Comparison of ENCODE assay signal across 18 mouse cellular contexts in genomic region chr6:36108830-36109229, GRCm38 (mm10).
DNase-seq lines count a peak whose midpoint lies in the region; ATAC-seq and TF ChIP-seq lines count a peak whose summit lies in the region.
"Had no signal": no experiment of that assay in that cellular context is flagged by ENCODE, and none has a peak within 500 bp of the region (broad histone marks: within the 10 kb centered on the region; RNA-seq: fewer than 3 reads in every experiment).

No protein-coding gene starts in this region.

- no peak for TF ChIP-seq POLR2A in brain, embryonic 14.5 days (IDR thresholded peaks at IDR 0.05; ENCODE audit: borderline replicate concordance, extremely low read depth, insufficient read depth, insufficient read length, poor library complexity, severe bottlenecking)

- peak; percentile 66 for ATAC-seq in lung, embryonic 16.5 days (ENCODE audit: low read depth)
- peak; percentile 93 for ATAC-seq in heart, postnatal 0 days (ENCODE audit: insufficient read depth, low read depth)
- ATAC-seq in intestine, postnatal 0 days, result no peak
- ATAC-seq: CD4-positive, CD25-positive, alpha-beta regulatory T cell, adult 4 months; midbrain, embryonic 16.5 days had no signal

- no peaks in the 10 kb centered on the region for H3K36me3 ChIP-seq in lung, embryonic 16.5 days (ENCODE audit: control insufficient read depth, insufficient read depth, low read length)
- no peaks in the 10 kb centered on the region for H3K36me3 ChIP-seq in heart, postnatal 0 days (replicated peaks; ENCODE audit: control insufficient read depth, insufficient read depth, low read length)
- no peaks in the 10 kb centered on the region for H3K36me3 ChIP-seq in intestine, postnatal 0 days (ENCODE audit: control insufficient read depth, insufficient read depth)

- no peak overlapping the region for H3K4me2 ChIP-seq in lung, embryonic 16.5 days (ENCODE audit: low read depth, low read length)
- no peak overlapping the region for H3K4me2 ChIP-seq in heart, postnatal 0 days (ENCODE audit: low read depth, low read length)
- H3K4me2 ChIP-seq in intestine, postnatal 0 days (replicated peaks; ENCODE audit: low read depth), result no peak overlapping the region
- H3K4me2 ChIP-seq: liver, embryonic 11.5 days had no signal

- no peak overlapping the region for H3K4me3 ChIP-seq in lung, embryonic 16.5 days (ENCODE audit: low read length)
- H3K4me3 ChIP-seq in heart, postnatal 0 days (ENCODE audit: low read depth, low read length), result no peak overlapping the region
- H3K4me3 ChIP-seq in intestine, postnatal 0 days (ENCODE audit: low read depth, low read length), result no peak overlapping the region

- no peaks in the 10 kb centered on the region for H3K4me1 ChIP-seq in lung, embryonic 16.5 days (replicated peaks; ENCODE audit: control insufficient read depth, insufficient read depth, low read length)
- no peaks in the 10 kb centered on the region for H3K4me1 ChIP-seq in heart, postnatal 0 days (ENCODE audit: control insufficient read depth, insufficient read depth)
- no peaks in the 10 kb centered on the region for H3K4me1 ChIP-seq in intestine, postnatal 0 days (replicated peaks; ENCODE audit: control insufficient read depth, insufficient read depth, low read length)

- no peaks in the 10 kb centered on the region for H3K27me3 ChIP-seq in lung, embryonic 16.5 days (ENCODE audit: control insufficient read depth, insufficient read depth, low read depth, low read length)
- no peaks in the 10 kb centered on the region for H3K27me3 ChIP-seq in heart, postnatal 0 days (ENCODE audit: control insufficient read depth, insufficient read depth, low read length)
- H3K27me3 ChIP-seq in intestine, postnatal 0 days (replicated peaks; ENCODE audit: control insufficient read depth, insufficient read depth, low read length), result no peaks in the 10 kb centered on the region

- peak; percentile 56; the same call in 1 of the 2 replicates for TF ChIP-seq EP300 in heart, postnatal 0 days (IDR thresholded peaks at IDR 0.05; ENCODE audit: low read depth)

- no peak overlapping the region for H3K27ac ChIP-seq in lung, embryonic 16.5 days (ENCODE audit: low read length)
- peak overlapping the region; percentile 12; the same call in 1 of the 2 replicates for H3K27ac ChIP-seq in heart, postnatal 0 days (ENCODE audit: low read depth)
- H3K27ac ChIP-seq in intestine, postnatal 0 days (ENCODE audit: low read depth, low read length), result no peak overlapping the region
- H3K27ac ChIP-seq: macrophage had no signal

- TF ChIP-seq CTCF in brain, embryonic 14.5 days (IDR thresholded peaks at IDR 0.05; ENCODE audit: borderline replicate concordance, extremely low read depth, insufficient read depth, insufficient read length), result no peak
- TF ChIP-seq CTCF in heart, postnatal 0 days (IDR thresholded peaks at IDR 0.05; ENCODE audit: low read depth), result no peak
- no peak for TF ChIP-seq CTCF in intestine, postnatal 0 days (IDR thresholded peaks at IDR 0.05; ENCODE audit: low read depth)

- H3K9ac ChIP-seq in lung, embryonic 16.5 days (ENCODE audit: low read length), result no peak overlapping the region
- H3K9ac ChIP-seq in heart, postnatal 0 days (replicated peaks; ENCODE audit: low read depth, low read length), result no peak overlapping the region
- no peak overlapping the region for H3K9ac ChIP-seq in intestine, postnatal 0 days (ENCODE audit: low read depth, low read length)

- no peak for DNase-seq in lung, postnatal 25 days (ENCODE audit: low spot score)
- peak; percentile 53 for DNase-seq in brain, embryonic 14.5 days (ENCODE audit: low read depth)
- peak; percentile 3 for DNase-seq in heart, adult 8-10 months (ENCODE audit: low spot score)
- DNase-seq in heart, postnatal 0 days (ENCODE audit: low spot score), result peak; percentile 87
- DNase-seq in frontal cortex, postnatal 10 days (ENCODE audit: low spot score in 2 of 2), result no peak
- DNase-seq: adrenal gland, postnatal 25 days; cerebellum, postnatal 10 days; gastrocnemius, postnatal 10 days; kidney, adult 11 months; layer of hippocampus, postnatal 36 days; right cerebral cortex, postnatal 14 days; thymus, postnatal 25 days had no signal

- no peaks in the 10 kb centered on the region for H3K9me3 ChIP-seq in lung, embryonic 16.5 days (ENCODE audit: control insufficient read depth, low read length)
- no peaks in the 10 kb centered on the region for H3K9me3 ChIP-seq in heart, postnatal 0 days (replicated peaks; ENCODE audit: control insufficient read depth, low read length)
- H3K9me3 ChIP-seq in intestine, postnatal 0 days (ENCODE audit: control insufficient read depth), result no peaks in the 10 kb centered on the region

- WGBS in lung, embryonic 16.5 days, result 13% methylated on average over 1 of the region's 1 CpGs
- WGBS in heart, postnatal 0 days, result 12% methylated on average over 1 of the region's 1 CpGs
- WGBS in intestine, postnatal 0 days, result 48% methylated on average over 1 of the region's 1 CpGs

Comparison
In these comparisons a context has a peak if more than half of its experiments do, and no peak if none do; other contexts are left out.
1. DNase-seq: peak in brain, embryonic 14.5 days (single experiment), heart, adult 8-10 months (single experiment) and heart, postnatal 0 days (single experiment); none in lung, postnatal 25 days (single experiment) and frontal cortex, postnatal 10 days (0 of 2).